Mouse (Mus musculus): ENCODE measurements at regions not wholly inside any gene's neighbourhood (a gene's known extent, or its start where the extent isn't known, plus 50 kb on each side); places are given as distances from the start of the nearest gene placed in this dataset.
A peak's percentile ranks its signal among the peaks of the same experiment; 100 is the strongest.

GRCm38 (mm10) chr3:137728689-137729088 is 57.4 kb downstream of the Gm21962 start:
- no peak for DNase-seq

- DNase-seq, result no peak
Observed at GRCm38 (mm10) chr3:137729421-137729820, 58.1 kb downstream of the Gm21962 start.

DNA sequence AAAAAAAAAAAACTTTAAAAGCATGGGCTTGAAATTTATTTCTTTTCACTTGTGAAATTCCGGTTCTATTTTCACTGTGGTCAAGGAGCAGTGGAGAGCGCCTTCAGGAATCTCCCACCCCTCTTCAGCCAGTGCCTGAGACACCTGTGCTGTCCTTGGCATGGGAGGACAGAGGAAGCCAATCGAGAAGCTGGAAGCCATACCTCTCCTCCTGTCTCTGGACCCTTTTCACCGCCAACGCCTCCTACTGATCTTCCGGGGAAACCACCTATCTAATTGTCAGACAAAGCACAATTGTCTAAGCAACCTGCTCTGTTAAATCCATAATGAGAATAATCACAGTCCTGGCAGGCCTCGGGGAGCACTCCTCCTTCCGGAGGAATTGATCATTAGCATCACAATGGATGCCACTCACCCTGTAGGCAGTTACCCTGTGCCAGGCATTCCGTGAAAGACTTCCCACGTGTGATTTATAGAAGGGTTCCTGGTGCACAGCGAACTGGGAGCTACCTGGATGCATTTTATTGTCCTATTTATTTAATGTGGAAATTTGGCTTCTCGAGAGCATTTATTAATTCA is 66.0 kb downstream of the Gm21962 start:
- DNase-seq, result peak; percentile 81

DNA sequence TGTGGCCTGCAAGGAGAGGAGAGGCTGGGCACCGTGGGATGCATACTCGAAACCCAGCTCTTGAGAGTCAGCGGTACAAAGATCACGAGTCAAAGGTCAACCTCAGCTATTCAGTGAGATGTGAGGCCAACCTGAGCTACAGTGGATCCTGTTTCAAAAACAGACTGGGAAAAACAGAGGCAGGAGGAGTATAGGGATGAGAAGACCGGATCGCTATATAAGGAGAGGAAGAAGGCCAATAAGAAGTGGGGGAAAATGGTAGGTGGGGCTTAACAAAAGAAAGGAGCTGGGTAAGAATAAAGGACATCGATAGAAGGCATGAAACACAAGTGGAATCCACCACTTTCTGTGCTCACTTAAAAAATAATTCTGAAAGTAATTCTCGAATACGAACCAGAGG is 70.2 kb downstream of the Gm21962 start:
- DNase-seq, result no peak

- no peak for DNase-seq
Observed at GRCm38 (mm10) chr3:137742119-137742518, 70.8 kb downstream of the Gm21962 start.

DNA sequence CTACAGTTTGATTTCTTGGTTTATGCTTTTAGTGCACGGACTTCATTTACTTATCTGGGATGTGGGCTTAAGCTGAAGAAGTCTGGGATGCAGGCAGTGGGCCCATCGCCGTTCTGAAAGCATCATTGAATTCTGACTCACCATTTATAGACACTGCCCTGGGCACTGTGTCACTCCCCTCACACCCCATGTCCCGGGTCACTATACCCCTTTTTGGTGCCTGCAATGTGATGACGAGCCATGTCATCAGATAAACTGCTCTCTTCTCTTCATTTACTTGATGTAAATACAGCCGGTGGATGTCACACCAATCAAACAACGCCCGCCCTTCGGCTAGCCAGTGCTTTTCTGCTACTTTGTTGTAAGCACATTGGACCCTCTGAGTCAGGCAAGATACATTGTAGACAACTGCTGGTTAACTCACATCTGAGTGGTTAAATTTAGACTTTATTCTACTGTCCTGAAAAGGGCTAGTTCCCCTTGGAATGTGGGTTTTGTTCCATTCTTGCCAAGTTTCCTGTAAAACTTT is 80.5 kb downstream of the Gm21962 start:
- no peak for DNase-seq

DNA sequence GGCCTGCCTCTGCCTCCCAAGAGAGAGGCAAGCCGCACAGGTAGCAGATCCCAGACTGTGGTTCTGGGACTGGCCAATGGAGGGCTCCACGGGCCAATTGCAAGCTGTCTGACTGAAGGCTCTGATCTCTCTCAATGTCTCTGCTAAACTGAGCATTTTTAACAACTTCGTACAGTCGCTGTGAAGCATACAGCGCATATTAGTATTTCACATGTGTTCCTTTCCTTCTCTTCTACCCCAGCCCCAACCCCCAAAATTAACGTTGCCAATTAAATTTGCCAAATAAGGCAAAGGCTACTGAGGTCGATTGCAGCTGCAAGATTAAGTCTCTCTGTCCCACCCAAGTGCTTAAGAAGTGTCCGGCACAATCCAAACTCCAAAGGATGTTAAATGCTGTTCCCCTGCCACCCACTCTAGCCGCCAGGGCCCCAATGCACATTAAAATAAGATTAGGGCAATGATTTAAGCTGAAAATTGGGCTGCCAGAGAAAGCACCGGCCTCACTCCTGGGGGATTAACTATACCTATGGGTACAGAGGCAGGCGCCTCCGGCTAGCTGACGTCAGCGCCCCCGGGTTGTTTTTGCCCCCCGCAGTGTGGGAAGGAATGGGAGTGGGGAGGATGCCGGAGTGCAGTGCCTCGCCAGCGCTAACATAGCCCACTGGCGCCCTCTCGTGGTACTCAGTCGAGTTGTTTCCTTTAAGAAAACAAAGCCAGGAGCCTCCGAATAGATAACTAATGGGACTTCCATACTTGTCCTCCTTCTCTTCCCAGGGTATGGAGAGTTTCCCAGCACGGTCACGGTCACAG is 81.3 kb downstream of the Gm21962 start:
- peak; percentile 91 for DNase-seq

DNA sequence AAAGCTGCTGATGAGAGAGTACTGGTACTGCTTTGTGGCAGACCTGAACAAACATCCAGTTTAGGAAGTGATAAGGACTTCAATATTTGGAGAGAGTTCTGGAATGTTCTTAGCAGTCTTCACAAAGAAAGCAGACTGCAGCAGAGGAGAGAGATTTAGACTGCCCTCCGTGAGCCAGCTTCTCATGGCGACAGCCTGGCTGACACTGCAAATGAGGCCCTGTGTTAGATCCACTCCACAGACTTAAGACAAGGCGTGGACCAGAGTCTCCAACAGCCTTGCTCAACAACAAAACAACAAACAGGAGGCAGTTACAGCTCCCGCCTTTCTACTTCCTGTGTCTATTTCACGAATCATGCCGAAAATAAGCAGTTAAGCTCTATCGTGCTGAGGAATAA is 81.9 kb downstream of the Gm21962 start:
- no peak for DNase-seq

- DNase-seq, result no peak
Observed at GRCm38 (mm10) chr3:137755391-137755790, 84.1 kb downstream of the Gm21962 start.

GRCm38 (mm10) chr3:137762213-137762884 is 91.0 kb downstream of the Gm21962 start:
- DNase-seq, result no peak

- no peak for DNase-seq
Observed at GRCm38 (mm10) chr3:137763406-137763805, 92.1 kb downstream of the Gm21962 start.

DNA sequence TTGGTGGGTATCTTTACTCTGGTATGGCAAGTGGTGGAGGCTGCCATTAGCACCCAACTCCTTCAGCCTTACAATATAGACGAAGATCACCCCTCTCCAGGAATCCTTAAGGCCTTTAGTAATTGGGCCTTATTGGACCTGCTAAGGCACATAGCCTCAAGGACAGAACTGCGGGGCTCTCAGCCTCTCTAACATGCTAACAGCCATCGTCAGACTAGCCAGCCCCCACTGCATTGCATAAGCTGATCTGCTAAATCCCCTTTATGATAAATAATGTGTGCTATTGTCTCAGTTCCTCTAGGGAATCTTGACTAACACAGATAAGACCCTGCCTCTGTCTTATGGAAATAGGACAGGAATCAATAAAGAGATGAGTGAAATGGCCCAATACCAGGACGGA is 95.7 kb upstream of the H2afz start:
- no peak for DNase-seq

DNA sequence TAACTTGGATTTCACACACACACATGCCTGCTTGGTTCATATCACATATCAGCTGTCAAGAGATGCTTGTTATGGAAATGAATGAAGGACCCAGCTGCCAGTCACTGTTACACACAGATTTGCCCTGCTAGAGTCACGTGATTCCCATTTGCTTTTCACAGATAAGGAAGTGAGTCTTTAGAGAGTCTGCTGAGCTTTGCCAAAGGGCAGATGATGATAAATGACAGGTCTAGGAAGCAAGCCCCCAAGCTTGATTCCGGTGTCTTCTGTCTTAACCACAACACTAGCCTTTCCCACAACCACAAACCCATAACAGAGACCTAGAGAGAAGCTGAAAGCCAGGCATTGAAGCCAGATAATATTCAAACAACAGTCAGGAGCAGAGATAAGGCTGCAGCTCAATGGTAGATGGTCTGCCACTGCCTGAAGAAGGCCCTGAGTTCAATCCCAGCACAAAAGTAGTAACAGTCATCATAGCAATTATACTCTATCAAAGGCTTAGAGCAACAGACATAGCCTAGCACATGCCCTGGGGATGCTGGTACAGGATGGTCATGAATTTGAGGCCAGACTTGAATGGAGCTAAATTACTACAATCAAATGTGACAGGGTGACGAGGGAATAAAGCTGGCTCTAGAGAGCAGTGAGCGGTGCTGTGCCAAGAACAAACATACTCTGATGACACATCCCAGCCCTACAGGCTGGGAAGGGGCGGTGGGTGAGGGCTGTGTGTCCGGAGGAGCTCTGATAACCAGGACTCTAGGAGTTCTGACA is 89.0 kb upstream of the H2afz start:
- DNase-seq, result no peak

DNA sequence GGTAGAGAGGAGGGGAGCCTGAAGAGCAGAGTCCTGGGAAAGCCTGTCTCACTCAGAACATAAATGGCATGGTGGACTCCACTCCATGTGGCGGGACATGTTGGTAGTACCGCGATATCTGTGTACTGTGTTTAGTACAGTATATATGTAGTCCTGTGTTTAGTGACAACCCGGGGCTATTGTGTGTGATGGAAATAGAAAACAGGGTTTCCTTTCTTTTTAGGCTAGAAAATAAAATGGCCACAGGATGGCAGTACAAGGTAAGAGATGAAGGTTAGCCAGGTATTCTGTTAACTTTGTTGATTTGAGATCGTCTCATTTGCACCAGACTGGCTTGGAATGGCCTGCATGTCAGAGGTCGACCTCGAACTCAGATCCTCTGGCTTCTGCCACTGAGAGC is 86.2 kb upstream of the H2afz start:
- peak; percentile 58 for DNase-seq

- DNase-seq, result no peak
Observed at GRCm38 (mm10) chr3:137780029-137780428, 84.3 kb upstream of the H2afz start.

DNA sequence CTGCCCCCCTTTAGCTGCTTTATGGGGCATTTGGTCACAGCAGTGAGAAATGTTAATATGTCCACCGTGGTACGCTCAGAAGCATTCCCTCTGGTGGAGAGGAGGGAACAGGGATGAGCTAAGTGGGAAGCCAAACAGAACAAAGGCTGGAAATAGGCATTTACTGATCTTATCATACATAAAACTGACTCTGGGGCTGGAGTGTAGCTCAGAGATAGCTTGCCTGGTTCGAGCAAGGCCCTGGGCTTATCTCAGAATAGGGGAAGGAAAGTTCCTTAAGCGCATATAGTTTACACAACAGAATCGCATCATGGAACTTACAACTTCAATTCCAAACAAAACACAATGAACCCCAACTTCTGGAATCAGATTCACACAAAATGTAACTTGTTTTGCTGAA is 81.5 kb upstream of the H2afz start:
- no peak for DNase-seq

GRCm38 (mm10) chr3:137783937-137784911 is 80.1 kb upstream of the H2afz start:
- DNase-seq, result no peak

DNA sequence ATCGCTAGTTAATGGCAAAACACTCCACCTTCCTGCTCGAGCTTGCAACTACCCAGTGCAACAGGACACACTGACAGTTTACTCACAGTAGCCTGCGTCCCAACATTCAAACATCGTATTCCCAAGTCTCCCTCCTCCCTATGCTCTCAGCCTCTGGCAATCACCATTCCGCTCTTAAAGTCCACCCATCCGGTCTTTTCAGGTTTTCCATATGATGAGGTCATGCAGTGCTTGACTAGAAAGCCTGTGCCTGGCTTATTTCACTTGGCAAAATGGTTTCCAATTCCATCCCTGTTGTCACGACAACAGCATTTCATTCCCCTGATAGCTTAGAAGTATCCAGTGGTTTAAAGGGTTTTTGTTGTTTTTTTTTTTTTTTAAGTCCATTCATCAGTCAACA is 79.1 kb upstream of the H2afz start:
- no peak for DNase-seq

- no peak for DNase-seq
Observed at GRCm38 (mm10) chr3:137785871-137786270, 78.4 kb upstream of the H2afz start.

GRCm38 (mm10) chr3:137789671-137790070 is 74.6 kb upstream of the H2afz start:
- no peak for DNase-seq

- DNase-seq, result no peak
Observed at GRCm38 (mm10) chr3:137790340-137790739, 73.9 kb upstream of the H2afz start.
